8 mouse cellular contexts compared by ENCODE assay signal in the genomic region with DNA sequence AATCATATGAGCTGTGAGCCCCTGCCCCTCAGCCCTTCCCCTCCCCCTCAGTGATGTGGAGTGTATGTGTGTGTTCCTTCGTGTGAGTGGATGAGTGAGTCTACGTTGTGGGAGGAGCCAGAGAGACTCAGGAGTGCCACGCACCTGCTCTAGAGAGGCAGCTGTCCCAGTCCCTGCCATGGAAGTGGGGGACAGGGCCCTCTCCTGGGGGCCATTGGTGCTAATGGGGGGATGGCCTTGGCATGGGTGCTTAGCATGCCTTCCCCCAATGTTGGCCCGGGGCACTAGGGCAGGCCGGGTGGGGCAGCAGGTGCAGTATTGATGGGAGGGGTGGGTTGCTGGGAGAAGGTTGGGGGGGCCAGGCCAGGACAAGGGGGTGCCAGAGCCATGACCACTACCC. TPM values are rescaled to one million over a fixed set of nuclear protein-coding genes. Genes with fewer than 3 reads are reported as not detected.
DNase-seq lines count a peak whose midpoint lies in the region; ATAC-seq lines count a peak whose summit lies in the region.

No protein-coding gene starts in this region.

- H3K36me3 ChIP-seq in lung, embryonic 16.5 days (ENCODE audit: control insufficient read depth, insufficient read depth, low read length): peaks cover 14% of the 10 kb centered on the region; the same call in 1 of the 2 replicates
- H3K36me3 ChIP-seq in hindbrain, embryonic 16.5 days (ENCODE audit: control insufficient read depth, insufficient read depth, low read length): peaks cover 59% of the 10 kb centered on the region
- H3K36me3 ChIP-seq in neural tube, embryonic 13.5 days: peaks cover 78% of the 10 kb centered on the region

- peak overlapping the region; percentile 19; the same call in 1 of the 2 replicates for H3K9ac ChIP-seq in lung, embryonic 16.5 days (ENCODE audit: low read length)
- H3K9ac ChIP-seq in hindbrain, embryonic 16.5 days (ENCODE audit: low read depth, low read length): no peak overlapping the region
- peak overlapping the region; percentile 48 for H3K9ac ChIP-seq in neural tube, embryonic 13.5 days

- no peak overlapping the region for H3K4me2 ChIP-seq in lung, embryonic 16.5 days (ENCODE audit: low read depth, low read length)
- no peak overlapping the region for H3K4me2 ChIP-seq in hindbrain, embryonic 16.5 days (ENCODE audit: low read length)
- 0 out of 2 replicates have a peak overlapping the region, but pooled peaks have one; percentile 3 for H3K4me2 ChIP-seq in neural tube, embryonic 13.5 days

- no peaks in the 10 kb centered on the region for H3K9me3 ChIP-seq in lung, embryonic 16.5 days (ENCODE audit: control insufficient read depth, low read length)
- no peaks in the 10 kb centered on the region for H3K9me3 ChIP-seq in hindbrain, embryonic 16.5 days (ENCODE audit: control insufficient read depth, low read length)
- no peaks in the 10 kb centered on the region for H3K9me3 ChIP-seq in neural tube, embryonic 13.5 days

- peak; percentile 42 for DNase-seq in adrenal gland, adult 2 months
- no peak for DNase-seq in adrenal gland, postnatal 10 days
- no peak for DNase-seq in lung, adult 18-20 months
- DNase-seq in urinary bladder, adult 18-20 months (ENCODE audit: low spot score in 2 of 2): no peak
- no peak for DNase-seq in right cerebral cortex, adult 18-20 months

- no peak overlapping the region for H3K4me3 ChIP-seq in lung, embryonic 16.5 days (ENCODE audit: low read length)
- no peak overlapping the region for H3K4me3 ChIP-seq in hindbrain, embryonic 16.5 days (ENCODE audit: low read length)
- no peak overlapping the region for H3K4me3 ChIP-seq in neural tube, embryonic 13.5 days

- ATAC-seq in lung, embryonic 16.5 days (ENCODE audit: low read depth): peak; percentile 10; the same call in 1 of the 2 replicates
- ATAC-seq in hindbrain, embryonic 16.5 days: no peak
- peak; percentile 36; the same call in 1 of the 2 replicates for ATAC-seq in neural tube, embryonic 13.5 days (ENCODE audit: low read depth)

- no peaks in the 10 kb centered on the region for H3K27me3 ChIP-seq in lung, embryonic 16.5 days (ENCODE audit: control insufficient read depth, insufficient read depth, low read depth, low read length)
- H3K27me3 ChIP-seq in hindbrain, embryonic 16.5 days (replicated peaks; ENCODE audit: control insufficient read depth, insufficient read depth, low read length): no peaks in the 10 kb centered on the region
- no peaks in the 10 kb centered on the region for H3K27me3 ChIP-seq in neural tube, embryonic 13.5 days

- H3K27ac ChIP-seq in lung, embryonic 16.5 days (ENCODE audit: low read length): peak overlapping the region; percentile 15
- H3K27ac ChIP-seq in hindbrain, embryonic 16.5 days (ENCODE audit: low read depth, low read length): peak overlapping the region; percentile 17; the same call in 1 of the 2 replicates
- H3K27ac ChIP-seq in neural tube, embryonic 13.5 days (replicated peaks): peak overlapping the region; percentile 86

- 32% methylated on average over 5 of the region's 5 CpGs for WGBS in lung, embryonic 16.5 days
- 40% methylated on average over 5 of the region's 5 CpGs for WGBS in hindbrain, embryonic 16.5 days
- WGBS in neural tube, embryonic 13.5 days: 27% methylated on average over 5 of the region's 5 CpGs

- peaks cover 58% of the 10 kb centered on the region for H3K4me1 ChIP-seq in lung, embryonic 16.5 days (replicated peaks; ENCODE audit: control insufficient read depth, insufficient read depth, low read length)
- peaks cover 37% of the 10 kb centered on the region for H3K4me1 ChIP-seq in hindbrain, embryonic 16.5 days (ENCODE audit: control insufficient read depth, insufficient read depth, low read depth, low read length)
- peaks cover 51% of the 10 kb centered on the region for H3K4me1 ChIP-seq in neural tube, embryonic 13.5 days (replicated peaks)

RNA-seq across cellular contexts. Expression of a gene that starts 8.3 kb away (rescaled TPM):
- 100 to 1,000 TPM; 135 to 155 TPM for total RNA-seq in adrenal gland, adult 2 months (2021)
- 404 and 577 TPM in 2 replicates for polyA plus RNA-seq in adrenal gland, adult 2 months (2012; rRNA removed)
- 10 to 100 TPM; 15.1 to 59.6 TPM for total RNA-seq in adrenal gland, postnatal 10 days (2021)
- polyA plus RNA-seq in lung, embryonic 16.5 days (2015; fragmentation: Nextera tagmentation; extraction: Ambion mirVana): 1.4 and 1.6 TPM in 2 replicates
- polyA plus RNA-seq in hindbrain, embryonic 16.5 days (2015; fragmentation: Nextera tagmentation; extraction: Ambion mirVana): 4.9 and 5.6 TPM in 2 replicates
- polyA plus RNA-seq in neural tube, embryonic 13.5 days (2015; fragmentation: Nextera tagmentation; extraction: Ambion mirVana): 3.4 and 3.6 TPM in 2 replicates

RNA-seq across cellular contexts. Expression of a gene that starts 26.4 kb away (rescaled TPM):
- 10 to 100 TPM; 84.6 to 86.1 TPM for total RNA-seq in adrenal gland, adult 2 months (2021)
- polyA plus RNA-seq in adrenal gland, adult 2 months (2012; rRNA removed): 105 and 132 TPM in 2 replicates
- total RNA-seq in adrenal gland, postnatal 10 days (2021): 100 to 1,000 TPM; 135 to 184 TPM
- 36.3 and 36.4 TPM in 2 replicates for polyA plus RNA-seq in lung, embryonic 16.5 days (2015; fragmentation: Nextera tagmentation; extraction: Ambion mirVana)
- 127 and 144 TPM in 2 replicates for polyA plus RNA-seq in hindbrain, embryonic 16.5 days (2015; fragmentation: Nextera tagmentation; extraction: Ambion mirVana)
- polyA plus RNA-seq in neural tube, embryonic 13.5 days (2015; fragmentation: Nextera tagmentation; extraction: Ambion mirVana): 89.5 and 94.4 TPM in 2 replicates

RNA-seq across cellular contexts. Expression of a gene that starts 28.5 kb away (rescaled TPM):
- 10 to 100 TPM; 80.9 to 98.0 TPM for total RNA-seq in adrenal gland, adult 2 months (2021)
- 63.2 and 65.0 TPM in 2 replicates for polyA plus RNA-seq in adrenal gland, adult 2 months (2012; rRNA removed)
- total RNA-seq in adrenal gland, postnatal 10 days (2021): 10 to 100 TPM; 79.4 to 88.6 TPM
- 19.4 and 20.3 TPM in 2 replicates for polyA plus RNA-seq in lung, embryonic 16.5 days (2015; fragmentation: Nextera tagmentation; extraction: Ambion mirVana)
- polyA plus RNA-seq in hindbrain, embryonic 16.5 days (2015; fragmentation: Nextera tagmentation; extraction: Ambion mirVana): 28.2 and 28.6 TPM in 2 replicates
- polyA plus RNA-seq in neural tube, embryonic 13.5 days (2015; fragmentation: Nextera tagmentation; extraction: Ambion mirVana): 31.5 and 33.2 TPM in 2 replicates

RNA-seq across cellular contexts. Expression of a gene that starts 37.6 kb away (rescaled TPM):
- 10 to 100 TPM; 45.3 to 55.1 TPM for total RNA-seq in adrenal gland, adult 2 months (2021)
- polyA plus RNA-seq in adrenal gland, adult 2 months (2012; rRNA removed): 74.3 and 99.6 TPM in 2 replicates
- total RNA-seq in adrenal gland, postnatal 10 days (2021): 10 to 100 TPM; 40.4 to 58.0 TPM
- polyA plus RNA-seq in lung, embryonic 16.5 days (2015; fragmentation: Nextera tagmentation; extraction: Ambion mirVana): 56.6 and 57.8 TPM in 2 replicates
- polyA plus RNA-seq in hindbrain, embryonic 16.5 days (2015; fragmentation: Nextera tagmentation; extraction: Ambion mirVana): 62.5 and 71.1 TPM in 2 replicates
- 62.3 and 69.1 TPM in 2 replicates for polyA plus RNA-seq in neural tube, embryonic 13.5 days (2015; fragmentation: Nextera tagmentation; extraction: Ambion mirVana)

RNA-seq across cellular contexts. Expression of a gene that starts 37.9 kb away (rescaled TPM):
- total RNA-seq in adrenal gland, adult 2 months (2021): 10 to 100 TPM; 30.0 to 32.3 TPM
- polyA plus RNA-seq in adrenal gland, adult 2 months (2012; rRNA removed): 27.9 and 30.2 TPM in 2 replicates
- 10 to 100 TPM; 31.9 to 35.7 TPM for total RNA-seq in adrenal gland, postnatal 10 days (2021)
- 33.2 and 36.6 TPM in 2 replicates for polyA plus RNA-seq in lung, embryonic 16.5 days (2015; fragmentation: Nextera tagmentation; extraction: Ambion mirVana)
- polyA plus RNA-seq in hindbrain, embryonic 16.5 days (2015; fragmentation: Nextera tagmentation; extraction: Ambion mirVana): 41.7 and 49.2 TPM in 2 replicates
- 55.1 and 57.7 TPM in 2 replicates for polyA plus RNA-seq in neural tube, embryonic 13.5 days (2015; fragmentation: Nextera tagmentation; extraction: Ambion mirVana)

Comparison
In these comparisons a context has a peak if more than half of its experiments do, and no peak if none do; other contexts are left out.
1. H3K27ac ChIP-seq: peak in every context shown above with its lines; median percentile 86 in neural tube, embryonic 13.5 days; 17 in hindbrain, embryonic 16.5 days; 15 in lung, embryonic 16.5 days.
2. RNA of a gene that starts 8.3 kb away (polyA plus RNA-seq): 404 to 577 TPM in adrenal gland, adult 2 months; 4.9 to 5.6 TPM in hindbrain, embryonic 16.5 days, 3.4 to 3.6 TPM in neural tube, embryonic 13.5 days and 1.4 to 1.6 TPM in lung, embryonic 16.5 days; every median in the first group is over 10 times any median in the second.